Mouse (Mus musculus) heart, embryonic 16.5 days (tissue): ENCODE measurements around the gene Ccdc162. TPM values are rescaled to one million over a fixed set of nuclear protein-coding genes. Genes with fewer than 3 reads are reported as not detected.
A peak's percentile ranks its signal among the peaks of the same experiment; 100 is the strongest.

Experiments
- ATAC-seq: fragments of 200-750 bp; cut with Nextera tagmentation; replicated peaks from 2 replicates; pipeline ENCODE4 v1.8.0; 2017; ENCODE audit warnings: moderate number of reproducible peaks; ENCODE audit not compliant: insufficient read depth, low FRiP score; ENCODE audit errors: extremely low read depth
- H3K27ac ChIP-seq: fragments of 300-500 bp; sonication (generic); 2 replicates; pipeline ENCODE4 v1.5.1; 2014; ENCODE audit warnings: mild to moderate bottlenecking, low read length, control low read depth, moderate library complexity
- H3K27me3 ChIP-seq: fragments of 300-500 bp; sonication (generic); 2 replicates; pipeline ENCODE4 v1.6.1; 2014; ENCODE audit warnings: low read length, mixed read lengths; ENCODE audit not compliant: control insufficient read depth, insufficient read depth
- H3K36me3 ChIP-seq: fragments of 300-500 bp; sonication (generic); 2 replicates; pipeline ENCODE4 v1.6.1; 2014; ENCODE audit not compliant: control insufficient read depth, insufficient read depth
- H3K4me1 ChIP-seq: fragments of 300-500 bp; sonication (generic); 2 replicates; pipeline ENCODE4 v1.6.1; 2014; ENCODE audit warnings: low read length, mixed read lengths; ENCODE audit not compliant: control insufficient read depth, insufficient read depth
- H3K4me2 ChIP-seq: fragments of 300-500 bp; sonication (generic); 2 replicates; pipeline ENCODE4 v1.6.1; 2014; ENCODE audit warnings: low read depth, mild to moderate bottlenecking, control low read depth, low read length
- H3K4me3 ChIP-seq: fragments of 300-500 bp; sonication (generic); 2 replicates; pipeline ENCODE4 v1.5.1; 2014; ENCODE audit warnings: mild to moderate bottlenecking, control low read depth, low read length
- H3K9ac ChIP-seq: fragments of 300-500 bp; sonication (generic); 2 replicates; pipeline ENCODE4 v1.6.1; 2014; ENCODE audit warnings: low read length, control low read depth
- H3K9me3 ChIP-seq: fragments of 300-500 bp; sonication (generic); replicated peaks from 2 replicates; pipeline ENCODE4 v1.6.1; 2016; ENCODE audit warnings: low read length; ENCODE audit not compliant: control insufficient read depth
- WGBS: fragments of 180-500 bp; shearing (Covaris S2); extraction: QIAGEN DNeasy Blood & Tissue Kit; methylation state at CpG from one replicate; pipeline ENCODE4 v1.1.7; 2014; 5-methylcytosine and 5-hydroxymethylcytosine counted together
- polyA plus RNA-seq: library from polyadenylated mRNA; unstranded; fragments of >200 nt; fragmentation: Nextera tagmentation; extraction: Ambion mirVana; gene quantifications from 2 replicates; pipeline ENCODE4 v1.2.1, GENCODE M21; 2015

Ccdc162 gene
- polyA plus RNA-seq, 1 experiment from 2014 or later: 1.2 TPM

DNA sequence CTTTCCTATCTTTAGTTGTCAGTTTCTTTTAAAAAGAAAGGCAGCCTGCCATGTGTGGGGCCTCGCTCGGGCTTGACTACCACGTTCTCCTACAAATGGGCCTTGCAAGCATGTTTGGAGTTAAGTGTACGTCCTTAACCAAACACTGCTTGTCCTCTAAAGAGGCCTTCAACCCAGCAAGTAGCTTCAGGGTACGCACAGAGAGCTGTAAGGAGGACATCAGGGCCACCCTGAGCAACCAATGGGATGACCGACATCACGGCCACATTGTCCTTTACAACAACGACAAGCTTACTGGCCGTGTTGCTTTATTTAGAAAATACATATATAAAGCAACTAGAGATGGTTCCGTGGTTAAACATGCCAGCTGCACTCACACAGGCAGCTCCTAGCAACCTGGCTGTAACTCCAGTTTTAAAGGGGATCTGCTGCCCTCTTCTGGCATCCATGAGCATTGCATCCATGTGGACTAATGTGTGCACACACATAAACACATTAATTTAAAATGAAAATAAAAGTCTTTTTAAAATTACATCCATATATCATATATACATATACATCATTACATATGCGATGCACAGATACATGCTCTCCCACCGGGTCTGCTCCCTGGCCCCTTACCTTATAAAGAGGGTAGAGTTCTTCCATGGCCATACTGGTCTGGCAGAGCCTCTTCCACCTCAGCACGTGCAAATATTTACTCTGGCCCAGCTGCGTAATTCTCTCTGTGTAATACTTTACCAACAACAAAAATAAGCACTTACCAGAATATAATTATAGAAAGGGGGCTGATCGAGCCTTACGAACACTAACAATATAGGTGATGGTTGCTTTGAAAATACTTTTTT is 33.7 kb downstream of the Ccdc162 start:
- Histone ChIP-seq H3K27me3 (no peaks in the 10 kb centered on the region), H3K36me3 (no peaks in the 10 kb centered on the region), H3K4me3 (no peak overlapping the region), H3K4me2 (no peak overlapping the region), H3K27ac (no peak overlapping the region), H3K9ac (no peak overlapping the region), H3K9me3 (peaks cover 3% of the 10 kb centered on the region; the same call in 1 of the 2 replicates), H3K4me1 (peaks cover 13% of the 10 kb centered on the region)
- WGBS: 33% methylated on average over 16 of the region's 16 CpGs
- ATAC-seq: no peak; the same call in 1 of the 2 replicates

DNA sequence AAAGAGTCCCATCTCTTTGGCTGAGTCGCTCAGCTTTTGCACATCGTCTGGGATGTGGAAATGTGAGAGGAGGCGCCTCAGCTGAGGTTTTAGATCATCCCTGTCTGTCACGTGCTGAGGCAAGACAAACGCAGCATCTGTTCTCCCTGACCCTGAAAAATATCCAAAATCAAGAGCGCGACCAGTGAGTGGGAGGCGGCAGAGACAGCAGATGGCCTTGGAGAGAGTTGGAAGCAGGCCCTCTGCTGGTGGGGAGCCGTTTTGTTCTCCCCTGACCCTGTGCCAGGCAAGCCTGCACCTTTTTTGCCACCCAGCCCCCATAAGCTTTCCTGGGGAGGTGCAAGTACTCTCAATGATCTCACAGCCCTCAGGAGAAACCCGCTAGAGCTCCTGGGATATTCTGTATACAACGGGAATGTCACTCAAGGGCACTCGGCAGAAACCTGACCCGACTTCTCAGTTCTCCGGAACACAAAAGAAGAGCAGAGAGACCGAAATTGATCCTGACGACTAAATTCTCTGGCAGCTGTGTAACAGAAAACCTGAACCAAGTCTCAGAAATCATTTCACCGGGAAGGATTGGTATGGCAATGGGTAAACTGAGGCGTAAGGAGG is 37.6 kb downstream of the Ccdc162 start:
- WGBS: 32% methylated on average over 18 of the region's 18 CpGs
- no peaks in the 10 kb centered on the region for H3K27me3 ChIP-seq
- H3K4me2 ChIP-seq: peak overlapping the region; percentile 60
- peak overlapping the region; percentile 31 for H3K4me3 ChIP-seq
- no peaks in the 10 kb centered on the region for H3K9me3 ChIP-seq
- peak; percentile 62; the same call in 1 of the 2 replicates for ATAC-seq
- H3K27ac ChIP-seq: no peak overlapping the region
- H3K4me1 ChIP-seq: peaks cover 9% of the 10 kb centered on the region
- peak overlapping the region; percentile 56; the same call in 1 of the 2 replicates for H3K9ac ChIP-seq
- H3K36me3 ChIP-seq: no peaks in the 10 kb centered on the region

DNA sequence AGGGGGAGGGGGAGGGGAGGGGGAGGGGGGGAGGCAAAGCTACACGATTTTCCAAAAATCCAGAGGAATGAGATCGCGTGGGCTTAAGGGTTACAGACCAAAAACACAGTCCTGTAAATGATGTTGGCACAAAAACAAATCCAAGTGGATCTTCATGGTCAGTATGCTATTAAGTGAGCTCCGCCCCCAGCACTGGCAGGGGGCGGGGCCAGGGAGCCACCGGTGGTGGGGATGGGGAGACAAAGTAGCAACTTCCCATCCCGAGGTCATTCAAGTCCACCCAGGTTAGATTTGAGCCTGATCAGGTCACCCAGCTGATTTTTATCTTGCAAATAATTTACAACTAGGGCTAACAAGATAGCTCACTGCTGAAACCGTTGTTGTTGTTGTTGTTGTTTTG is 39.0 kb downstream of the Ccdc162 start:
- no peaks in the 10 kb centered on the region for H3K27me3 ChIP-seq
- H3K4me1 ChIP-seq: peaks cover 9% of the 10 kb centered on the region
- no peak overlapping the region for H3K27ac ChIP-seq
- H3K36me3 ChIP-seq: no peaks in the 10 kb centered on the region
- H3K4me3 ChIP-seq: no peak overlapping the region
- no peaks in the 10 kb centered on the region for H3K9me3 ChIP-seq
- H3K9ac ChIP-seq: no peak overlapping the region
- H3K4me2 ChIP-seq: no peak overlapping the region
- no peak for ATAC-seq
- 52% methylated on average over 8 of the region's 8 CpGs for WGBS

DNA sequence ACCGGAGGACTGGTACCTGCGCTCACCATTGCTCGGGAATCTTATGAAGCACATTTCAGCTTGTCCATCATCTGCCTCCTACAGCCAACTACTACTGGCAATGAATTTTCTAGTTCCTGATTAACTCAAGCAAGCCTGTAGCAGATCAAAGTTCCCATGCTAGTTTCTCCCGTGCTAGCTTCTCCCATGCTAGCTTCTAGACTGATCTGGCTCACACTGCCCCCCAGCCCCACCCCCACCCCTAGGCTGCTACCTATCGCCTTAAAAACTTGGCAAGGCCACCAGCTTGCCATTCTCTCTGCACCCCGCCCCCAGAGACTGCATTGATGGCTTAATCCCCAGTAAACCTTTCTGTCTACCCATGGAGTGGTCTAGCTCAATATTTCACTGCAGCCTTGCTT is 39.8 kb downstream of the Ccdc162 start:
- Histone ChIP-seq H3K9ac (no peak overlapping the region), H3K27me3 (no peaks in the 10 kb centered on the region), H3K9me3 (no peaks in the 10 kb centered on the region), H3K4me3 (no peak overlapping the region), H3K27ac (no peak overlapping the region), H3K4me1 (peaks cover 9% of the 10 kb centered on the region), H3K36me3 (no peaks in the 10 kb centered on the region), H3K4me2 (no peak overlapping the region)
- ATAC-seq: 0 out of 2 replicates have a peak, but pooled peaks have one; percentile 8
- WGBS: 68% methylated on average over 6 of the region's 6 CpGs

DNA sequence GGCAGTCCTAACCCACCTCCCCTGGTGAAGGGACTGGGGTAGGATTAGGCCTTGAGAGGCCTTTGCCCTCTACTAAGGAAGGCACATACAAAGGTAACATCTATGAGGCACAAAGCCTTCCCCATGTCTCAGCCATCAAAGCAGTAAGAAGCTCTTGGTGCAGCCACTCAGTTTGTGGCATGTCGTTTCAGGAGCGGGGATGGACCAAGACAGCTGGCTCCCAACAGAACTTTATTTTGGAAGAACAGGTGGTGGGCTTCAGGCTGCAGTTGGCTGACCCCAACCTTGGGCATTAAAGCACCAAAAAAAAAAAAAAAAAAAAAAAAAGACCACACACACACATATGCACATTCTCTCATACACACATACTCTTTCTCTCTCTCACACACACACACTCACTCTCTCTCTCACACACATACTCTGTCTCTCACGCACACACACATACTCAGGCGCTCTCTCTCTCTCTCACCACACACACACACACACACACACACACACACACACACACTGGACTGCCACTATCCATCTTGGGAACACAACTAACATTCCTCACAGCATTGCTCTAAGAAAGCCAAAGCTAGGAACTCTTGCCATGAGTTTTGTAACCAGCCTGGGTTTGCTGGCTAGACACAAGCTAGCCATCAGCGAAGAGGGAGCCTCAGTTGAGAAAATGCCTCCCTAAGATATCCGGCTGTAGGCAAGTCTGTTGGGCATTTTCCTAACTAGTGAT is 40.4 kb downstream of the Ccdc162 start:
- ATAC-seq: no peak
- Histone ChIP-seq H3K27ac (no peak overlapping the region), H3K36me3 (no peaks in the 10 kb centered on the region), H3K4me2 (no peak overlapping the region), H3K9ac (no peak overlapping the region), H3K4me1 (peaks cover 9% of the 10 kb centered on the region), H3K9me3 (no peaks in the 10 kb centered on the region), H3K27me3 (no peaks in the 10 kb centered on the region), H3K4me3 (no peak overlapping the region)
- WGBS: 79% methylated on average over 6 of the region's 6 CpGs

DNA sequence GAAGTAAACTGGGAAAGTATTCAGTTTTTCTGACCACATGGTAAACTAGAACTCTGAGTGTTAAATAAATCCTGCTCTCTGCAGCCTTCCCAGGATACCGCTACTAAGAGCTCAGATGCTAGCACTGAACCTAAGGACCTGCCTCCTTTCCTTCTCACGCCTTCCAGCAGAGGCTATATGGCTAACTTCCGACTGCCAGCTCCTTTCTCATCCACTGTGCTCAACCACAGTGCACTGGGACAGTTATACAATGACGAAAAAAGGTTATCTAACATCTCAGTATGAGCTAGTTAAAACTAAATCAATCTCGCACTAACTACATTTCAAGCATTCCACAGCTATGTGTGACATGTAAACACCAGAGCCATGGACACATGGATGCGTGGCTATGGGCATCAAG is 41.2 kb downstream of the Ccdc162 start:
- ATAC-seq: no peak

DNA sequence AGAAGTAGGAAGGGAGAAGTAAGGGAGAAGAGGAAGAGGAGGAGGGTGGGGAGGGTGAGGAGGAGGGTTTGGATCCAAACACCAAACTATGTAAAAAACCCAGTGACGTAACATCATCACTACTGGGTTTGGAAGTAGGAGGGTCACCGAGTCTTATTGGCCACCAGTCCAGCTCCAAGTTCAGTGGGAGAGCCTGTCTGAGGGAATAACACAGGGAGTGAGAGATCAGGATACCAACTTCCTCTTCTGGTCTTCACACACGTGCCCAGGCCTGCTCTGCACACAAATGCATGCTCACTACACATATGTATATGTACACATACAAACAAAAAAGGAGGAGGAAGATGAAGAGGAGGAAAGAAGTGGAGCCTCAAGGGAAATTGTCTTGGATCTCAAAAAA is 42.1 kb downstream of the Ccdc162 start:
- Histone ChIP-seq H3K4me3 (no peak overlapping the region), H3K9me3 (no peaks in the 10 kb centered on the region), H3K36me3 (no peaks in the 10 kb centered on the region), H3K27me3 (no peaks in the 10 kb centered on the region), H3K4me2 (no peak overlapping the region), H3K4me1 (peaks cover 9% of the 10 kb centered on the region), H3K9ac (no peak overlapping the region), H3K27ac (no peak overlapping the region)
- WGBS: 63% methylated on average over 3 of the region's 3 CpGs
- ATAC-seq: no peak

More for the DNA sequence above, 41.2 kb downstream of the Ccdc162 start:
- H3K27ac ChIP-seq: no peak overlapping the region
- H3K27me3 ChIP-seq: no peaks in the 10 kb centered on the region
- WGBS: 54% methylated on average over 6 of the region's 6 CpGs
- H3K9me3 ChIP-seq: no peaks in the 10 kb centered on the region
- no peak overlapping the region for H3K4me3 ChIP-seq
- H3K4me1 ChIP-seq: peaks cover 9% of the 10 kb centered on the region
- no peaks in the 10 kb centered on the region for H3K36me3 ChIP-seq
- H3K9ac ChIP-seq: no peak overlapping the region
- H3K4me2 ChIP-seq: no peak overlapping the region

DNA sequence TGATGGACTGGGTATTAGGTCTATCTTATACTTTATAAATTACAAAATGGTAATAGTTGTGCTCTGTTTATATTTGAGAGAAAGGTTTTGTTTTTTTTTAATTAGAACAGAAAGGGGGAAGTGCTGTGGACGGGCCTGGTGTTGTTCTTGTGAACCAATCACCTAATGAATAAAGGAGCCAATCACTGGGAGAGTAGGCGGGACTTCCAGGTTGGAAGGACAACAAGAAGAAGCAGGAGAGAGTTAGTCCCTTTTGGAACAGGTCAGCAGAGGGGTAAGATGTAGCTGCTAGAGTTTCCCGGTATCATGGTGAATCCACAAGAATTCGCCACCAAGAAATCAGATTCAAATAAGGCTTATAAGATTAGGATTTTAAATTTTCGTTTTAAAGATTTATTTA is 46.2 kb downstream of the Ccdc162 start:
- no peak for ATAC-seq
- no peaks in the 10 kb centered on the region for H3K27me3 ChIP-seq
- H3K27ac ChIP-seq: no peak overlapping the region
- 82% methylated on average over 5 of the region's 5 CpGs for WGBS
- H3K9ac ChIP-seq: no peak overlapping the region
- no peaks in the 10 kb centered on the region for H3K4me1 ChIP-seq
- no peaks in the 10 kb centered on the region for H3K9me3 ChIP-seq
- no peak overlapping the region for H3K4me3 ChIP-seq
- no peak overlapping the region for H3K4me2 ChIP-seq
- H3K36me3 ChIP-seq: no peaks in the 10 kb centered on the region

DNA sequence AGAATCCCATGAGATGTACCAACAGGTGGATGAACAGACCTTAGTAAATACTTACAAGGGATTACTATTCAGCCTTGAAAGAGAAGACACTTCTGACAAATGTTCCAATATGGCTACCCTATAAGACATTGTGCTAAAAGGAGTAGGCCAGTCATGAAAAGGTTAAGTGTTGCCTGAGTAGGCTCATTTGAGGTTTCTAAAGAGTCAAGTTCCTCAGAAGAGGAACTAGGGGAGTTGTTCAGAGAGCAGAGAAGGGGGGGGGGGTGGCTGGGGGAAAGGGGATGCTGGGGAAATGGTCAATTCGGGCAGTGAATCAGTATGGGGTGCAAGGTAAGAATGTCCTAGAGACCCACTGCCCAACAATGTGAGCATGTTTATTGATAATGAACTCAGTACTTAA is 50.9 kb downstream of the Ccdc162 start:
- Histone ChIP-seq H3K4me1 (no peaks in the 10 kb centered on the region), H3K27me3 (no peaks in the 10 kb centered on the region), H3K4me3 (no peak overlapping the region), H3K9ac (no peak overlapping the region), H3K27ac (no peak overlapping the region), H3K36me3 (no peaks in the 10 kb centered on the region), H3K9me3 (no peaks in the 10 kb centered on the region), H3K4me2 (no peak overlapping the region)
- no peak for ATAC-seq
- 87% methylated on average over 1 of the region's 1 CpGs for WGBS
